ENCODE assay signal across 8 mouse cellular contexts in genomic region chr4:107066252-107067124, GRCm38 (mm10). TPM values are rescaled to one million over a fixed set of nuclear protein-coding genes. Genes with fewer than 3 reads are reported as not detected.
A peak's percentile ranks its signal among the peaks of the same experiment; 100 is the strongest.
DNase-seq lines count a peak whose midpoint lies in the region; ATAC-seq lines count a peak whose summit lies in the region.

Gene Mrpl37, minus strand, starts transcription at chr4:107066868.
Gene Cyb5rl, plus strand, starts transcription at chr4:107066988.

- ATAC-seq in inflammation-experienced regulatory T-cells, adult 6 months, result peak; percentile 100
- peak; percentile 98 for ATAC-seq in megakaryocyte-erythroid progenitor cell, adult 5-6 weeks (replicated peaks; ENCODE audit: low FRiP score, low TSS enrichment, poor library complexity, severe bottlenecking)

- peak; percentile 97 to 99 for DNase-seq in adrenal gland, adult (ENCODE audit: inconsistent age in 2 of 2, low spot score in 1 of 2)
- DNase-seq in embryo, embryonic 10.5 days (ENCODE audit: low spot score), result peak; percentile 99
- DNase-seq in gastrocnemius, postnatal 14 days, result peak; percentile 90
- peak; percentile 95 to 97 for DNase-seq in left cerebral cortex, postnatal 10 days (ENCODE audit: extremely low spot score in 1 of 2, low spot score in 2 of 2)
- DNase-seq in right cerebral cortex, postnatal 25 days, result peak; percentile 97
- DNase-seq in urinary bladder, postnatal 4 days (ENCODE audit: low spot score in 2 of 2), result peak; percentile 93

- intact Hi-C loops in gastrocnemius, postnatal 14 days (cut with DNase I; ENCODE audit: low total_unique reads), result no loop called here
- intact Hi-C loops in left cerebral cortex, postnatal 10 days (cut with DNase I), result loop anchor here (5.0 kb wide), 2 partner anchors 96 to 154 kb away; partner anchors contain the start of gene Ssbp3

RNA-seq across cellular contexts. Expression of gene Mrpl37, which starts in this region (rescaled TPM):
- 10 to 100 TPM; 75.8 to 84.3 TPM for total RNA-seq in gastrocnemius, postnatal 14 days (2021)
- polyA plus RNA-seq in inflammation-experienced regulatory T-cells, adult 6 months (2017; shearing (Covaris generic)), result 10 to 100 TPM; 38.2 to 53.0 (median 44.6) TPM
- 10 to 100 TPM; 64.0 to 67.7 TPM for total RNA-seq in left cerebral cortex, postnatal 10 days (2021)
- total RNA-seq in megakaryocyte-erythroid progenitor cell, adult 5-6 weeks (2014; fragmentation: Nextera tagmentation), result 104 and 107 TPM in 2 replicates
- total RNA-seq in megakaryocyte-erythroid progenitor cell, adult 5-6 weeks (2017), result 61.0 and 78.5 TPM in 2 replicates

RNA-seq across cellular contexts. Expression of gene Cyb5rl, which starts in this region (rescaled TPM):
- 10 to 100 TPM; 16.2 to 17.1 TPM for total RNA-seq in gastrocnemius, postnatal 14 days (2021)
- 10 to 100 TPM in 1 of 3 experiments, 1 to 10 TPM in 2; 5.4 to 10.4 (median 7.5) TPM for polyA plus RNA-seq in inflammation-experienced regulatory T-cells, adult 6 months (2017; shearing (Covaris generic))
- 1 to 10 TPM; 9.0 to 9.7 TPM for total RNA-seq in left cerebral cortex, postnatal 10 days (2021)
- total RNA-seq in megakaryocyte-erythroid progenitor cell, adult 5-6 weeks (2014; fragmentation: Nextera tagmentation), result 8.1 and 11.5 TPM in 2 replicates
- total RNA-seq in megakaryocyte-erythroid progenitor cell, adult 5-6 weeks (2017), result 6.6 and 12.8 TPM in 2 replicates

Comparison
In these comparisons a context has a peak if more than half of its experiments do, and no peak if none do; other contexts are left out.
1. Peak in every context shown above with its lines: DNase-seq and ATAC-seq.